Mouse (Mus musculus) macrophage (primary cell): Measurements from ENCODE around the gene Dnal4. TPM values are rescaled to one million over a fixed set of nuclear protein-coding genes. Genes with fewer than 3 reads are reported as not detected.
A peak's percentile ranks its signal among the peaks of the same experiment; 100 is the strongest.

Experiments used
- H3K27ac ChIP-seq: fragments of 350-480 bp; formaldehyde crosslinking; 2 replicates; pipeline ENCODE4 v1.9.0; 2021
- H3K36me3 ChIP-seq: fragments of 350-480 bp; formaldehyde crosslinking; 2 replicates; pipeline ENCODE4 v1.9.0; 2021; ENCODE audit errors: inconsistent target
- H3K4me3 ChIP-seq: fragments of 350-480 bp; formaldehyde crosslinking; 2 replicates; pipeline ENCODE4 v1.9.0; 2021; ENCODE audit errors: inconsistent target
- H3K79me2 ChIP-seq: fragments of 350-480 bp; formaldehyde crosslinking; 2 replicates; pipeline ENCODE4 v1.9.0; 2021; ENCODE audit errors: inconsistent target
- WGBS: methylation state at CpG from one replicate; pipeline ENCODE4 v1.1.7; 2026; ENCODE audit warnings: inconsistent platforms; ENCODE audit not compliant: missing documents; 5-methylcytosine and 5-hydroxymethylcytosine counted together
- polyA plus RNA-seq: library from polyadenylated mRNA; stranded (reverse); fragments of 250-400 nt; gene quantifications from 3 replicates; pipeline ENCODE4 v1.2.4, GENCODE M21; 2018; ENCODE audit warnings: inconsistent platforms

The Dnal4 gene
- polyA plus RNA-seq, 1 experiment from 2014 or later, result 17.3 TPM

DNA sequence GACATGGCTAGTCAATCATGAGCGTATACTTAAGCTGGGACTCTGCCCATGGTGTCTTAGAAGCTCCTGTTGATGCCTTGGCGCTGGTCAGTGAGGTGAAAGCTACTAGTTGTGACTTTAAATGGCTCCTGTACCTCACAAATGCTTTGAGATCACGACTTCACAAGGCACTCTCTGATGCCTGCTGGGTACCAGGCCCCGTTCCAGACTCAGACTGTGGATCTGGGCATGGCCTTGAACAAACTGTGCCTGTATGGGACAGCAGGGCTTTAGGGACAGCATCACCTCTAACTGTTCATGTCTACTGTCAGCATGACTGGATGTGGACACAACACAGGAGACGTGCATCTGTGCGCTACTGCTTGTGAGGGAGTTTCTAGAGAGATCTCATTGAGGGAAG, 13.3 kb upstream of the Dnal4 start:
- Histone ChIP-seq H3K27ac (no peak overlapping the region), H3K36me3 (no peaks in the 10 kb centered on the region), H3K79me2 (no peaks in the 10 kb centered on the region), H3K4me3 (no peak overlapping the region)
- WGBS, result 91% methylated on average over 6 of the region's 6 CpGs

DNA sequence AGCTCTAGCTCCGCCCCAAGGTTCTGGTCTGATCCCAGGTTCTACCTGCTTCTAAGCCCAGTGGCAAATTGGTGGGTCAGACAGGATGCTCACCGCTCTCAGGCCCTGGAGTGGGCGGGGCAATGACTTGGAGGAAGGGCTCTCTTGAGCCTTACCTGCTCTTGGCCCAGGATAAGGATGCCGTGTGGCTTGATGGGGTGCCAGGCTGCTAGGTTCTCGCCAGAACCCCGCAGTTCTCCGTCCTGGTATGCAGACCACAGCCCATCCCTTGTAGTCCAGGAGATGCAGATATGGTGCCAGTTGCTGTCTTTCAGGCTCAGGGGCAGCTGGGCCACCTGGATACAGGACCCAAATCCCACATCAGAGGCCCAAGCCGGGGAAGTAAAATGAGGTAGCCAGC, 12.5 kb upstream of the Dnal4 start:
- Histone ChIP-seq H3K36me3 (no peaks in the 10 kb centered on the region), H3K79me2 (no peaks in the 10 kb centered on the region), H3K4me3 (no peak overlapping the region), H3K27ac (no peak overlapping the region)
- WGBS, result 85% methylated on average over 8 of the region's 8 CpGs

DNA sequence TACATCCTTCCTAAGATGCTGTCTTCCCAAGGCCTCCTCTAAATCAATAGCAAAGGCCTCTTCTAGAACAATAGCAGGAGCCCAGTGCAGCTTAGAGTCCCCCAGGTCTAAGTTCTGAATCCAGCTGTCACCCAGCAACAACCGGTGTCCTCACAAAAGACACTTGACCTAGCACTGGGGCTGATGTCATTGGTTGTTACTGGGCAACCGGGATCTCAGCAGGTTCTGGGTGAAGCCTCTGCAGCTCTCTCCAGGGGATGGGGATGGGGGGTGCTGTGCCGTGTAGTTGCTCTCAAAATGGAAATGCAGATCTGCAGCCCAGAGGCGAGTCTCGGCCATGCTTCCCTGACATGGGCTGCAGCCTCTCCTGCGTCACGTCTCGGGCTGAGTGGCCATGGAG, 10.2 kb upstream of the Dnal4 start:
- Histone ChIP-seq H3K4me3 (no peak overlapping the region), H3K79me2 (no peaks in the 10 kb centered on the region), H3K27ac (no peak overlapping the region), H3K36me3 (no peaks in the 10 kb centered on the region)
- WGBS, result 75% methylated on average over 8 of the region's 8 CpGs

DNA sequence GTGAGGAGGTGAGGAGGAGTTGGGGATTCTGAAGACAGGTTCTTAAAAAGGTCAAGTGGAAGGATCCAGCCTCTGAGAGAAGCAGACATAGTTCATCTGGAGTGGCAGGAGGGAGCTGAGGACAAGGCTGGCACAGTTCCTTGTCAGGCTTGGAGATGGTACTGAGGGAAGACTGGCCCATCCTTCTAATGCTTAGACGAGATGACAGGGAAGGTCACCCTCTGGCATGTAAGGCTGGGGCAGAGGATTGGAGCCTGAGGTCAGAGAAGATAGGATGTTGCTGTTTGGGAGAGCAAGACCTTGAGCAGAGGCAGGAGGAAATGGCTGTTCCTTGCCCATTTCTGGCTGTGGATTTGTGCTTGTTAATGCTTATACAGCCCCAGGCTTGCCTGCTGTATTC, 7.4 kb upstream of the Dnal4 start:
- 80% methylated on average over 1 of the region's 1 CpGs for whole genome bisulfite sequencing

DNA sequence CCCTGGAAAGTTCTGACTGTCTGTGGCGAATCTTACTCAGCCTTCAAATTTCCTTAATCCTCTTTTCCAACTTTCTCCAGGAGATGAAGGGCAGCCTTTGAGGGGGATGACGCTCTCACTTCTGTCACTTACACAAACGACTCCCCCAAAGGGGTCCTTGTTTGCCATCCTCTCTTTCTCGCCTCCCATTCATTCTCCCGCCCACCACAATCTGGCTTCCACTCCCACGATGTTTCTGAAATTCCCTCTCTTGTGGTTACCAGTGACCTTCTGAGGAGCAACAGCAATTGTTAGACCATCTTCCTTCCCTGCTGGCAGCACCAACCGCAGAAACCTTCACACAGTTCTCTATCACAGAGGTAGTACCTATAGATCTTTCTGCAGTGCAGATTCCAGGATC, 2.0 kb downstream of the Dnal4 start:
- no peaks in the 10 kb centered on the region for H3K36me3 ChIP-seq
- H3K79me2 ChIP-seq, result peaks cover 25% of the 10 kb centered on the region; the same call in 1 of the 2 replicates
- no peak overlapping the region for H3K4me3 ChIP-seq
- WGBS, result 80% methylated on average over 7 of the region's 7 CpGs
- no peak overlapping the region for H3K27ac ChIP-seq

More for the DNA sequence above, 7.4 kb upstream of the Dnal4 start:
- H3K27ac ChIP-seq, result no peak overlapping the region
- H3K36me3 ChIP-seq, result no peaks in the 10 kb centered on the region
- no peaks in the 10 kb centered on the region for H3K79me2 ChIP-seq
- H3K4me3 ChIP-seq, result no peak overlapping the region

DNA sequence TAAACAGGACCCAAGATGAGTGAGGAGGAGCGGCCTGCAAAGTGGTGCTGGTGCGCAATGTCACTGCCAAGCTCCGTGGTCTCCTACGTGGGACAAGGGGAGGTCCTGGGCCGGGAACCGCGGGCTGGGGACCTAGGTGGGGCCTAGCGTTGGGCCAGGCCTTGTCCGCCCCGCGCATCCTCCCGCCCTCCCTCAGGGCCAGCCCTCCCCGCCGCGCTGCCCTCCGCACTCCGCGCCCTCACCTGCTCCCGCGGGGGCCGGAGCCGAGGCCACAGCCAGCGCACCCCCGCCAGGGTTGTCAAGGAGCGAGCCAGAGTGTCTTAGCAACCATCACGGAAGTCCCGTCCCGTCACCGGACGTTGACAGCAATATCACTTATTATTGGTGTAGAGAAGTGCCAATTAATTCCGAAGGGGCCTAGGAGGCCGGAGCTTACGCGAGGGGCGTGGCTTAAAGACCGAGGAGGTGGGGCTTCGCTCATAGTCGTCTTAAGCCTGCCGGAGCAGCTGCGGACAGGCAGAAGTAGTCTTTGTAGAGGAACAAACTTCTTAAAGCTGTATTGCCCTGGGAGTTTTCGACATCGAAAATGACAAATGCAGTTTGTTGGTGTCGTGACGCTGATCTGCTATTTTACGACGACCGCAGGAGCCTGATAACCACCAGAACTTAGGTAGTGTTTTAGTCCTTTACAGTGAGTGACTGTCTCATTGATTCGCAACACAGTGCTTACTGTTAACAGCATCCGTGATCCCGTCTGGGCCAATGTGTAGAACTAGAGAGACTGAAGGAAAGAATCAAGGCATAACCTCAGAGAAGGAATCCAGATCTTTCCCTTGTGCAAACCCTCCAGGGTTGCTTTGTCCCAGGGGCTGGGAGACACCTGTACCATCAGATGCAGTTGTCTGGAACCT, 3.3 kb downstream of the Dnal4 start:
- Histone ChIP-seq H3K4me3 (peak overlapping the region; percentile 85), H3K27ac (peak overlapping the region; percentile 16), H3K36me3 (no peaks in the 10 kb centered on the region), H3K79me2 (peaks cover 25% of the 10 kb centered on the region; the same call in 1 of the 2 replicates)
- 1% methylated on average over 50 of the region's 50 CpGs for WGBS

DNA sequence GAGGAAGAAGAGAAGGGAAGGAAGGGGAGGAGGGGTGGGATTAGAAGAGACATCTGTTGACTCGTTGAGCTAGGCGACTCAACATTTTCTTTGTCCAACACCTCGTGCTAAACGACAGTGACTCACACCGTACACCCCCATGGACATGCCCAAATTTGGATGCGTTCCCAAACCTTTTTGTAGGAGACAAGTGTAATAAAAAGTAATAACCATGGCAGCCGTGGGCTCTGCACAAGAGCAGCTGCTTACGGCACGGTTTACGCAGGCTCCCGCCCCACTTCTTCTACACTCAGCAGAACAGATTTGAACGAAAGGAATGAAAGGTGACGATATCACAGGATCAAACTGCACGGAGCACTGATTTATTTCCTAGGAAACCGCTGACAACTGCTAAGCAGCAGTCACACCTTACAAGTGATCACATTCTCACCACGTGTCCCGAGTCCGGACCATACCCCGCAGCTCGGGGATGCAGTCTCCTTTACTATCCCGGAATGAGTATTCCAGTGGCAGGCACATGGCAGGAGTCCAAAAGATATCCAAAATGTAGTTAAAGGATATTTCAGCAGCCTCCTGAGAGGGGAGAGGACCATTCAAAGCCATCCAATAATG, 6.9 kb downstream of the Dnal4 start:
- Histone ChIP-seq H3K79me2 (peaks cover 31% of the 10 kb centered on the region; the same call in 1 of the 2 replicates), H3K27ac (no peak overlapping the region), H3K36me3 (no peaks in the 10 kb centered on the region), H3K4me3 (no peak overlapping the region)
- WGBS, result 83% methylated on average over 21 of the region's 21 CpGs

DNA sequence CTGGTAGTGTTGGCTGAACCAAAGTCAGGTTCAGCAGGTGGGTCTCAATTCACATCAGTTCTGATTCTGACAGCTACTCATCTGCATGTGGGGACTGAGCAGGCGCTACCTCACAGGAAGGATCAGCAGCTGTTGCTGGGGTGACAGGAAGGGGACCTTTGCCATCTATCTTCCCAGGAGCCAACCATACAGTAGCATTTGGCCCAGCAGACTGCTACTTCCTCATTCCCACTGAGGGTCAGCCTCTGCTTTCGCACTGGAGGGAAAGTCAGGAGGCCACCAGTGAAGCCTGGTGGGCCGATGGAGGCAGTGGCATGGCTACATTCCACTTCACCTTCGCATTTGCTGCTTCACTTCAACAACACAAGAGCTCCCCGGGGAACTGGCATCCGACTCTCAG, 9.3 kb downstream of the Dnal4 start:
- H3K4me3 ChIP-seq, result peak overlapping the region; percentile 3; the same call in 1 of the 2 replicates
- peak overlapping the region; percentile 38; the same call in 1 of the 2 replicates for H3K27ac ChIP-seq
- H3K36me3 ChIP-seq, result no peaks in the 10 kb centered on the region
- H3K79me2 ChIP-seq, result peaks cover 25% of the 10 kb centered on the region; the same call in 1 of the 2 replicates
- 6% methylated on average over 6 of the region's 6 CpGs for WGBS

DNA sequence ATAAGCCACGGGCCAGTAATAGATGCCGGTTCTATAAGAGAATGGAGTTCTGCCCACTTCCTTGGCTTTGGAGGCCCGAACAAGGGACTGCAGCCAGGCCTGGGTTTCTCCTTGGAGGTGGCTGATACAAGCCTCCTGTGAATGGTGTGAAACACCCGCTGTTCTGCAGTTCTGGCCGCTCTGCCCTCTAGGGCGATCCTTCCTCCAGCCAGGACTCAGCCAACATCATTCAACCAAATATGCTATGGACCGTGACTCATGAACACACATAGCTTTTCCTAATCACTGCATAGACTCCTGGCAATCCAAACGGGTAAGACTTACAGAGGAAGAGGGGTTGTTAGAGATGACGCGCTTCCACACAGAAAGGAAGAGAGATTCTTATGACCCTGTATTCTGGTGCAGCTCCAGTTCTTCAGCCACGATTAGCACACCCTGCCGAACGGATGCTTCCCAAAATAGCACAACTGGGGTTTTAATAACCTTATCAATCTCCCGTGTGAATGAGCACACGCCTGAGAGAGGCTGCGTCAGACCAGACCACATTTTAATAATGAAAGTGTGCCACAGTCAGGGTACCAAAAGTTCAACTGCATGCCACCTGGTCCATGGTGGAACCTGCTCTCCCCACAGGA, 10.2 kb downstream of the Dnal4 start:
- H3K79me2 ChIP-seq, result peaks cover 20% of the 10 kb centered on the region; the same call in 1 of the 2 replicates
- H3K36me3 ChIP-seq, result peaks cover 6% of the 10 kb centered on the region; the same call in 1 of the 2 replicates
- WGBS, result 80% methylated on average over 16 of the region's 16 CpGs
- H3K4me3 ChIP-seq, result no peak overlapping the region
- no peak overlapping the region for H3K27ac ChIP-seq

DNA sequence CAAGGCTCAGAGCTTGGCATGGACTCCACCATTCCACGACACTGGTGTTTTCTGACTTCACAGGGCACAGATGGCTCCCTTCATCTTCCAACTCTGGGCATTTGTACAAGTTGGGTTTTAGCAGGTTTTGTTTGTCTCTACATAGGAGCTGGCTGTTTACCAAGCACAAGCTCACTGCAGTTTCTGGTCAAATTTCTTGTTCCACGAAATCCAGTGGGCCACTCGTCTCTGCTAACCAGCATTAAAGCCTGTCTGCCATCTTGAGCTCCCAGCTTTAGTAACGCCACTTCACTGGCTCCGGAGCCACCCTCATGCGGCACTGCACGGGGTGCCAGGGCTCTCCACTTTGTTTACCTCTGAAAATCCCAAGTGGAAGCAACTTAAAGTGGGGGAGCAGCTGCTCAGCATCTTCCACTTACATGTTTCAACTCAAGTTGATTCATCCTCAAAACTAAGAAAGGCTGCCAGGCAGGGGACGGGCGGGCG, 11.0 kb downstream of the Dnal4 start:
- H3K4me3 ChIP-seq, result no peak overlapping the region
- no peak overlapping the region for H3K27ac ChIP-seq
- 93% methylated on average over 10 of the region's 10 CpGs for WGBS
- H3K36me3 ChIP-seq, result peaks cover 6% of the 10 kb centered on the region; the same call in 1 of the 2 replicates
- H3K79me2 ChIP-seq, result peaks cover 16% of the 10 kb centered on the region; the same call in 1 of the 2 replicates

DNA sequence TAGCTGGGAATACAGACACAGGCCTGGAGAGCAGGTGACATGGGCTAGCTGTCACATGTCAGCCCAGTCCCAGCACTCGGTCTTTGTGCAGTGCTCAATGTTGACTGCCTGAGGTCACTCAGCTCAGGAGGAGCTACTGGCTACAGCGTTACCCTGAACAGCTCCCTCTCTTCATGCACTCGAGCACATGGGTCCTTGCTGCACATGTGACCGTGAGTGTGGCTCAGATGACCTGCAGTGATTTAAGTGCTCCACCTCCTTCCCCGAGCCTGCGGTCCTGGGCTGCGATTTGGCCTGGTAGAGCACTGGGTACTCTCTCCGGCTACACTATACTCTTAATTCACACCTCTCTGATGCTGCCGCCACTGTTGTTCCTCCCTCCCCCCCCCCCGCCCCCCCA, 11.5 kb downstream of the Dnal4 start:
- Histone ChIP-seq H3K79me2 (peaks cover 11% of the 10 kb centered on the region; the same call in 1 of the 2 replicates), H3K4me3 (no peak overlapping the region), H3K36me3 (peaks cover 6% of the 10 kb centered on the region; the same call in 1 of the 2 replicates), H3K27ac (no peak overlapping the region)
- WGBS, result 94% methylated on average over 8 of the region's 10 CpGs

DNA sequence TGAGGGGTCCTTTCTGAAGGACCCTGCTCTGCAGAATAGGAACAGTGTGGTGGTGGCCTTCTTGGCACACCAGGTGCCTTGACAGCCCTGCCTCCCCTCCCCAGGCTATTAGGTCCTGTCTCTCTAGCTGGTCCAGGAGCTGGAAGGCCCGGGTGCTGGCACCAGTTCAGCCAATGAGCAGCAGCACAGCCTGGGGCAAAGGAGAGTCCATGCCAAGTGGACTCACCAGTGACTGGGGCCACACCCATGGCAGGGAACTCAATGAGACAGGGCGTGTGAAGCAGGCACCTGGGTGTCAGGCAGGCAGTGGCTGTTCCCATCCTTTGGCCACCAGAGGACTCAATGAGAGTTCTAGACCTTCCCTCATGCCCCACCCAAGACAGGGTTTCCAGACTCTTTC, 12.3 kb downstream of the Dnal4 start:
- Histone ChIP-seq H3K27ac (no peak overlapping the region), H3K36me3 (peaks cover 6% of the 10 kb centered on the region; the same call in 1 of the 2 replicates), H3K79me2 (peaks cover 6% of the 10 kb centered on the region; the same call in 1 of the 2 replicates), H3K4me3 (no peak overlapping the region)
- 92% methylated on average over 2 of the region's 2 CpGs for WGBS

DNA sequence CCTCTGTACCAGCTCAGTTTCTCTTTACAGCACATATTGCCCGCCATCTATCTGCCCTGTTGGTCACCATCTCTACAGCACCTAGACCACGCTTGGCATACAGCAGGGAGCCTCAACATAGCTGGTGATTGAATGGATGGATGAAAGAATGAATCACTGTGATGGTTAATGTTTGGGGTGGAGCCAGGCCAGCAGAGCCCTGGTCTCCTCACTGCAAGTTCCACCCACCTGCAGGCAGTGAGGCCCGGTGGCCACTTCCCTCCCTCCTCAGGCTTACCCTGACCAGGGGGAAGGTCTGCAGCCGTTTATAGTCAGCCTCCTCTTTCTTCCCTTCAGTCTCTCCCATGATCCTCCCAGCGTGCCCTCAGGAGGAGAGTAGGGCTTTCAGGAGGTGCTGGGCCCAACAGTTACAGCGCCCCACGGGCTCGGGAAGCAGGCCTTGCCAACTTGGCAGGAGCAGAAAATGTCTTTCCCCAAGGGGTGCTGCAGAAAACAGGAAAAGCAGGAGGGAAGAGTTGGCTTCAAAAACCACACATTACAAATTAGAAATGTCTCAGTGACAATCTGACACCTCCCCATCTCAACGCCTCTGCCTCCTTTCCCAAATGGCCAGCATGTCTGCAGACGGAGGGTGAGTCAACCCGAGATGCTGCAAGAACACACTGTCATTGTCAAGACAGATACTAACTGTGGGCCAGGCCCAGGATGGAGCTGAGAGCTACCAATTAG, 12.9 kb downstream of the Dnal4 start:
- H3K79me2 ChIP-seq, result peaks cover 6% of the 10 kb centered on the region; the same call in 1 of the 2 replicates
- H3K4me3 ChIP-seq, result no peak overlapping the region
- WGBS, result 90% methylated on average over 11 of the region's 11 CpGs
- H3K36me3 ChIP-seq, result peaks cover 6% of the 10 kb centered on the region; the same call in 1 of the 2 replicates
- no peak overlapping the region for H3K27ac ChIP-seq
